Mouse (Mus musculus) embryonic fibroblast, embryonic 13.5 days (primary cell): Measurements from ENCODE around the gene Tspan11. TPM values are rescaled to one million over a fixed set of nuclear protein-coding genes. Genes with fewer than 3 reads are reported as not detected.

Experiments
- H3K27ac ChIP-seq: 2 replicates; pipeline ENCODE4 v1.5.1; 2012; ENCODE audit warnings: low read length, control low read depth, inconsistent platforms; ENCODE audit not compliant: insufficient read depth
- H3K4me1 ChIP-seq: 2 replicates; pipeline ENCODE4 v1.6.1; 2011; ENCODE audit warnings: low read length; ENCODE audit not compliant: control insufficient read depth, insufficient read depth
- H3K4me3 ChIP-seq: 2 replicates; pipeline ENCODE4 v1.5.1; 2011; ENCODE audit warnings: mild to moderate bottlenecking, control low read depth, low read length; ENCODE audit not compliant: insufficient read depth
- CTCF ChIP-seq: IDR thresholded peaks from 2 replicates; pipeline ENCODE4 v1.5.1; 2011; ENCODE audit warnings: mild to moderate bottlenecking, control low read depth, low read length, moderate library complexity, borderline replicate concordance; ENCODE audit not compliant: insufficient read depth
- POLR2A ChIP-seq: IDR thresholded peaks from 2 replicates; pipeline ENCODE4 v1.6.1; 2011; ENCODE audit warnings: low read depth, mild to moderate bottlenecking, control low read depth, low read length, moderate library complexity
- polyA plus RNA-seq: library from polyadenylated mRNA; stranded (reverse); fragments of >200 nt; gene quantifications from 2 replicates; pipeline ENCODE4 v1.2.4, GENCODE M21; 2011; ENCODE audit warnings: low read depth; ENCODE audit not compliant: missing spikeins, insufficient read length

Gene Tspan11
- polyA plus RNA-seq, 1 experiment, result 17.9 TPM

DNA sequence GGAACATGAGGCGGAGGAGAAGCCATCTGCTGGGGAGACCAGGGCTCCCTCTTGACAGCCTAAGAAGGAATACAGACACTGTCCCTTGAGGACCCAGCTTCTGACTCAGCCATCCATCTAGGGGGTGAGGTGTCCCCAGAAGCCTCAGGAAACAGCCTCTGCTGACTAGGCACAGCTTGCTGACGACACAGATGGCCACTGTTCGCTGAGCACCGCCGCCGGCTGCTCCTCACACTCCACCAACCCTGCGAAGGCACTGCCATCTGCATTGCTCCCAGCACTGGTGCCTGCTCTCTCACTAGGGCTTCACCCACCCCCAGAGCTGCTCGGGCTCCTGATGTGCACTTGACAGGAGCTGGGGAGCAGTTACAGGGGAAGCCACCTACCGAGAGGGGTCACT is 38.5 kb downstream of the Tspan11 start:
- no peaks in the 10 kb centered on the region for H3K4me1 ChIP-seq
- no peak overlapping the region for H3K4me3 ChIP-seq
- TF ChIP-seq CTCF (no peak), POLR2A (no peak)
- H3K27ac ChIP-seq, result no peak overlapping the region

DNA sequence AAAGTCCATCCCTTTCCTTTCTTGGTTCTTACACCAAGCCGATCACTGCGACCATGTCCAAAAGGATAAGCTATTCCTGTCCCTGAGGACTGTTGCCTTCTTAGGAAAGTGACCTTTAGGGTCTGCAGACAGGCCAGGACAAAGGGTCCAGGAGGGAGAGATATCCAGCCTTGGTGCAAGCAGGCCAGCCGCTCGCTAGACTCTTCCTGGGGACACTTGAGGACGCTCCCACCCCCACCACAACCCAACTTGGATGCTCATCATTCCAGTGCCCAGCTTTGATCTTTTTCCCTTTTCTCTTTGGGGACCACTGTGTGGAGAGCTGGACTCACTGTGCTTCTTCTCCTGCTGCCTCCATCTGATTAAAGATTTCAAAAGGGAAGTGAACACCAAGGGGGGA is 41.3 kb downstream of the Tspan11 start:
- H3K4me1 ChIP-seq, result no peaks in the 10 kb centered on the region
- H3K27ac ChIP-seq, result no peak overlapping the region
- H3K4me3 ChIP-seq, result no peak overlapping the region
- TF ChIP-seq CTCF (no peak), POLR2A (no peak)

DNA sequence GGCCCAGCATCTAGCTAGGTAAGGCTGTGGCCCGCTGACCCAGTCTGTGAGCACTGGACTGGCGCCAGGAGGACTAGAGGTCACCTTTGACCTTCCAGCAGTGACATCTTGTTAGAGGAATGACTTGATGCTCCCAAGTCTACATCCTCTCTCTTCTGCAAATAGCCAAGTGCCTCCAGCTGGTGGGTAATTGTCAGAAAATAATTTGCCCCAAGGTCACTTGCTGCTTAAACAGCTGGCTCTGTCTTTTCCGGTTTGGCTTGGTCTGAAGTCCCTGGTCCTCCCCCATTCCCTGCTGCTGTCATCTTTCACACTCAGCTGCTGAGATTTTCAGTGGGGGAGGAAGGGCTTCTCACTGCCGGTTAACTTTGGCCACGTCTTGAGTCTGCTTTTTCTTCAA is 45.3 kb downstream of the Tspan11 start:
- TF ChIP-seq CTCF (no peak), POLR2A (no peak)
- H3K27ac ChIP-seq, result no peak overlapping the region
- no peaks in the 10 kb centered on the region for H3K4me1 ChIP-seq
- no peak overlapping the region for H3K4me3 ChIP-seq

DNA sequence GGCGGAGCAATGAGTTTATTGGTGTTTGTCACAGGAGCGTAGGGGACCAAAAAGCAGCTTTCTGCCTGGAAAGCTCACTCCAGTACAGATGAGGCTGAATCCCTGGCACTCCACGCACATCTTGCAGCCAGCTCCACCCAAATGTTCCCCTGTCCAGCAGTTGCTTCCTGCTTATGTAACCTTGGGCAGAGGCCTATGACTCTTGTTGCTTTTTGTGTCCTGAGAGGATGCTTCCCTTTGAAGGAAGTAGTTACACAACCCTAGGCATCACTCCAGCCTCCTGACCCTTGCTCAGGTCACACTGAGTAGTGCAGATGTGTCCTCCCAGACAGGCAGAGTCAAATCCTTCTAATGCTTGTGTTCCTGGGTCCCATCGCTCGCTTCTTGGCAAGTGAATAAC is 46.5 kb downstream of the Tspan11 start:
- H3K27ac ChIP-seq, result no peak overlapping the region
- H3K4me3 ChIP-seq, result no peak overlapping the region
- TF ChIP-seq CTCF (no peak), POLR2A (no peak)
- H3K4me1 ChIP-seq, result no peaks in the 10 kb centered on the region

DNA sequence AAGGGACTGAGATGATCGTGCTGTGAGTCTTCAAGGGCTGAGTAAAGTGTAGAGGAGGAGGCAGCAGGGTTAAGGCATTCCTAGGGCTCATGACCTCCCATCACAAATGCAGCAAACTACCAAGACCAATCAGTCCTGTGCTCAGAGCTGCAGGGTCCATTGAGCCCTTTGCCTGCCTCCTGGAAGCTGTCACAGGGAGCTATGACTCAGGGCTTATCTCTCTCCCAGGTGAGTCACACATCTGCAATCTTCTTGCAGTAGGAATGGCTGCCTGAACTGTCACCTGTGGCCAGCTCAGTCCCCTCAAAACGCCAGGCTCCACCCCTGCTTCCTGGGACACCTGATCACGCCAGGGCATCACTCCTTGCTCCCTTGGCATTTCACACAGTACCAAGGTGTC is 47.7 kb downstream of the Tspan11 start:
- TF ChIP-seq POLR2A, result no peak
- no peak for TF ChIP-seq CTCF
- Histone ChIP-seq H3K4me1 (no peaks in the 10 kb centered on the region), H3K4me3 (no peak overlapping the region), H3K27ac (no peak overlapping the region)

DNA sequence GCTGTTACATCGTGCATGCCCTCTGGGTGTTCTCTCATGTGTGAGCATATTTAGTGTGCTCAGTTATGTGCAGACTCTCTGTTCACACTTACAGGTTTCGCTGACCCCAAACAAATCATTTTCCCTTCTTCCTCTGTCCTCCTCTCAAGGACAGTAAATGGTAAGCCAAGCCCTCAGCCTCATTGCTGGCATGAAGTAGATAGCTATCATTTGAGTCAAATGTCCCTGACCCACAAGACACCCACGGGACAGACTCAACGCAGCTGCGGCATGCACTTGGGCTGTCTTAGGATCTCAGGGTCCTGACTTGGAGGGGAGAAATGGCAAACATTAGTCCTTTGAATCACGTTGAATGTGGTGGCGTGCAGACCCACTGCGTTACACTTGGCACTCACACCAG is 55.0 kb downstream of the Tspan11 start:
- TF ChIP-seq CTCF, result no peak
- no peak for TF ChIP-seq POLR2A
- Histone ChIP-seq H3K4me3 (no peak overlapping the region), H3K4me1 (no peaks in the 10 kb centered on the region), H3K27ac (no peak overlapping the region)

DNA sequence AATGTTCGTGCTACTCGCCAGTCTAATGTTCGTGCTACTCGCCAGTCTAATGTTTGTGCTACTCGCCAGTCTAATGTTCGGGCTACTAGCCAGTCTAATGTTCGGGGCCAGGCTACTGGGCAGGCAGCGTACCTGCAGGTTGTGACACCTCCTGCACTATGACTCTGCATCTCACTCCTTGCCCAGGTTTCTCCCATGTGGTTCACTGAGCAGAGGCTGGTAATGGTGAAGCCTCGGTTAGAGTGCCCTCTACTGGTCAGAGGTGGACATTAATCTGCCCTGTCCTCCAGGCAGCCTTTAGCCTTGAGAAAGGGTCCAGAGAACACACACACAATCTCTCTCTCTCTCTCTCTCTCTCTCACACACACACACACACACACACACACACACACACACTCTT is 58.3 kb downstream of the Tspan11 start:
- H3K4me3 ChIP-seq, result no peak overlapping the region
- peak; percentile 70 for TF ChIP-seq CTCF
- no peak for TF ChIP-seq POLR2A
- H3K4me1 ChIP-seq, result no peaks in the 10 kb centered on the region
- no peak overlapping the region for H3K27ac ChIP-seq

DNA sequence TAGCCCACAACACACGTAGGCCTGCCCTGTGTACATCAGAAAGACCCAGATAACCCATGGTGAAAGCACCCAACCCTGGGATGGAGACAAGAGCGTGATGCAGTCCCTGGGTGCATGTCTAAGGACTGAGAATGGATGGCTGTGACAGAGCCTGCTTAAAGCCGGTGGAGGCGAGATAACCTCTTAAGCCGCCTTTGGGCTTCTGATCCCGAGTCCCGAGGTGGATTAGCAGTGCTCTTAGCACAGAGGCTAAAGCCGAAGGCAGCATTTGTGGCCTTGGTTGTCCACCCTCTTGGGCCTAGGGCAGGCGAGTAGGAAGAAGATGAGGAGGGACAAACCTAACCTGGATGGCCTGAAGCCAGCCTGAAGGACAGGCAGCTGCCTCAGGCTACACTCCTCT is 61.3 kb downstream of the Tspan11 start:
- TF ChIP-seq POLR2A, result no peak
- TF ChIP-seq CTCF, result no peak
- Histone ChIP-seq H3K4me1 (no peaks in the 10 kb centered on the region), H3K4me3 (no peak overlapping the region), H3K27ac (no peak overlapping the region)

DNA sequence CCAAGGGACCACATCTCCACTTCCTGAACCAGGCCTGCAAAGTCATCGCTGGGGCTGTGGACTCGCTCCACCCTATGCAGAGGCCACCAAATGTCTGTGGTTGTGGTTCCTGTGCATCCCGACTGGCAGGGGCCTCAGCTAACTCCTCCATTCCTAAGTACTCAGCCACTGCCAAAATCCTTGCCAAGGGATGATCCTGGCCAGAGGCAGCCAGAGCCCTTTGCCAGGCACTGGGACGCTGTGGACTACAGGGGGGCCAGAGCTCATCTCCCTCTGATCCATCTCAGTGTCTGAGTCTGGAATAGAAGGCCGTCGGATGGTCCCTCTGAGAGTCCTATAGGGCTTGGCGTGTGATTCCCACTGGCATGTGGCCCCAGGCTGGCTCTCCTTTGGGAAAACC is 62.5 kb downstream of the Tspan11 start:
- TF ChIP-seq CTCF (no peak), POLR2A (no peak)
- no peaks in the 10 kb centered on the region for H3K4me1 ChIP-seq
- no peak overlapping the region for H3K27ac ChIP-seq
- H3K4me3 ChIP-seq, result no peak overlapping the region

DNA sequence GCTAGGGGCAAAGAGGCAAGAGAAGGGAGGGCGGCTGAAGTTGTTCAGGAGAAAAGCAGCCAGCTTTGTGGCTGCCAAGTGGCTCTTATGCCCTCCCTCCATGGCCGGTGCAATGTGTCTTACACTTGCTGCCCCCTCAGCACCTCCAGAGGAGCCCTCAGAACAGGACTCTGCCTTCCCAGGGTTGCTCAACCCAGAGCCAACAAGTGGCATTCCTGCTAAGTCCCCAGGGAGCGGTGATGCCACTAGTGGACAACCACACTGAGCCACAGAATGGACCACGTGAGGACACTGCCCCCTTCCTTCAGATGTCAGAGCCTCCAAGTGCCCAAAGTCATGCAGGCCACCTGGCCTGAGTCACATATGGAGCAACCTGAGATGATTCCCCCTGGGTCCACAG is 65.7 kb downstream of the Tspan11 start:
- Histone ChIP-seq H3K4me3 (no peak overlapping the region), H3K4me1 (no peaks in the 10 kb centered on the region), H3K27ac (no peak overlapping the region)
- TF ChIP-seq CTCF (no peak), POLR2A (no peak)

DNA sequence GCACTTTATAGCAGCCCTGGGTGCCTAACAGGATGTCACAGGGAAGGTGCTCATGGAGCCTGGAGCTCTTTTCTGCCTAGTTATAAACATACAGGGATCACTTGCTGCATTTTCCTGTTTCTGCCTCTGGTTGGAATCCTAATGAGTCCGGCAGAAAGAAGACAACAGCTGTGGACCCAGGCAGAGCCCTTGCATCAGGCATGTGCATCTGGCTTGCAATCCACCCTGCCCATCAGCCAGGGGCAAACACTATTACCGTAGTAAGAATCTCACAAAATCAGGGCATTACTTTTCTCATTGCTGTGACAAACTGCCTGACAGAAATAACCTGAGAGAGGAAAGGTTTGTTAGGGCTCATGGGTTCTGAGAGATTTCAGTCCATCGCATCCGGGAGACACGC is 68.8 kb downstream of the Tspan11 start:
- TF ChIP-seq CTCF (no peak), POLR2A (no peak)
- H3K4me1 ChIP-seq, result no peaks in the 10 kb centered on the region
- no peak overlapping the region for H3K27ac ChIP-seq
- H3K4me3 ChIP-seq, result no peak overlapping the region
